In genomic region chr7:141011238-141011770, GRCm38 (mm10) we compare ENCODE assay signal across 12 mouse cellular contexts. TPM values are rescaled to one million over a fixed set of nuclear protein-coding genes. Genes with fewer than 3 reads are reported as not detected.
DNase-seq lines count a peak whose midpoint lies in the region; ATAC-seq and TF ChIP-seq lines count a peak whose summit lies in the region.
"Had no signal": no experiment of that assay in that cellular context is flagged by ENCODE, and none has a peak within 500 bp of the region (broad histone marks: within the 10 kb centered on the region; RNA-seq: fewer than 3 reads in every experiment).

No protein-coding gene starts in this region.

- H3K4me3 ChIP-seq in lung, embryonic 14.5 days (ENCODE audit: low read depth, low read length), result no peak overlapping the region
- H3K4me3 ChIP-seq in lung, adult 2 months (replicated peaks; ENCODE audit: extremely low read depth, low read depth, low read length), result no peak overlapping the region
- H3K4me3 ChIP-seq in embryonic facial prominence, embryonic 15.5 days (replicated peaks), result no peak overlapping the region
- peak overlapping the region; percentile 51; the same call in 1 of the 2 replicates for H3K4me3 ChIP-seq in liver, embryonic 15.5 days (replicated peaks)

- peaks cover 11% of the 10 kb centered on the region; the same call in 1 of the 2 replicates for H3K4me1 ChIP-seq in lung, embryonic 14.5 days (ENCODE audit: insufficient read depth)
- no peaks in the 10 kb centered on the region; the same call in 1 of the 2 replicates for H3K4me1 ChIP-seq in lung, adult 2 months (ENCODE audit: control insufficient read depth, insufficient read depth, low read length)
- H3K4me1 ChIP-seq in embryonic facial prominence, embryonic 15.5 days, result peaks cover 32% of the 10 kb centered on the region
- H3K4me1 ChIP-seq in liver, embryonic 15.5 days (replicated peaks), result peaks cover 57% of the 10 kb centered on the region

- no peak for TF ChIP-seq CTCF in lung, embryonic 14.5 days (IDR thresholded peaks at IDR 0.05; ENCODE audit: low read depth)
- no peak for TF ChIP-seq CTCF in lung, adult 2 months (IDR thresholded peaks at IDR 0.05; ENCODE audit: insufficient read depth, low read length)

- peak overlapping the region; percentile 4; the same call in 1 of the 2 replicates for H3K27ac ChIP-seq in lung, embryonic 14.5 days (ENCODE audit: low read depth)
- H3K27ac ChIP-seq in embryonic facial prominence, embryonic 15.5 days (replicated peaks), result peak overlapping the region; percentile 83
- peak overlapping the region; percentile 35; the same call in 1 of the 2 replicates for H3K27ac ChIP-seq in liver, embryonic 15.5 days (replicated peaks)
- H3K27ac ChIP-seq: hindbrain, postnatal 0 days had no signal

- no peak overlapping the region for H3K9ac ChIP-seq in lung, embryonic 14.5 days
- no peak overlapping the region for H3K9ac ChIP-seq in embryonic facial prominence, embryonic 15.5 days
- H3K9ac ChIP-seq in liver, embryonic 15.5 days, result peak overlapping the region; percentile 39; the same call in 1 of the 2 replicates

- no peaks in the 10 kb centered on the region for H3K9me3 ChIP-seq in lung, embryonic 14.5 days (ENCODE audit: low read depth, low read length)
- H3K9me3 ChIP-seq in embryonic facial prominence, embryonic 15.5 days (replicated peaks), result no peaks in the 10 kb centered on the region
- H3K9me3 ChIP-seq in liver, embryonic 15.5 days (replicated peaks), result no peaks in the 10 kb centered on the region

- no peaks in the 10 kb centered on the region for H3K36me3 ChIP-seq in lung, embryonic 14.5 days (ENCODE audit: insufficient read depth)
- H3K36me3 ChIP-seq in embryonic facial prominence, embryonic 15.5 days, result no peaks in the 10 kb centered on the region
- no peaks in the 10 kb centered on the region for H3K36me3 ChIP-seq in liver, embryonic 15.5 days (replicated peaks)

- WGBS in lung, embryonic 14.5 days, result 91% methylated on average over 7 of the region's 7 CpGs
- WGBS in lung, adult 2 months, result 94% methylated on average over 7 of the region's 7 CpGs
- WGBS in embryonic facial prominence, embryonic 15.5 days, result 86% methylated on average over 7 of the region's 7 CpGs
- WGBS in liver, embryonic 15.5 days (ENCODE audit: insufficient replicate concordance), result 54% methylated on average over 7 of the region's 7 CpGs

- no peak overlapping the region for H3K4me2 ChIP-seq in lung, embryonic 14.5 days
- no peak overlapping the region for H3K4me2 ChIP-seq in embryonic facial prominence, embryonic 15.5 days (replicated peaks)
- peak overlapping the region; percentile 67 for H3K4me2 ChIP-seq in liver, embryonic 15.5 days

- DNase-seq in adrenal gland, adult 2 months, result peak; percentile 6
- no peak for DNase-seq in adrenal gland, adult 18-20 months (ENCODE audit: low spot score in 2 of 2)
- no peak for DNase-seq in lung, embryonic 14.5 days
- DNase-seq in lung, adult 2 months, result no peak
- DNase-seq in layer of hippocampus, adult 9-11 months, result no peak
- DNase-seq in ovary, postnatal 36 days (ENCODE audit: low spot score), result no peak

- TF ChIP-seq POLR2A in lung, adult 2 months (IDR thresholded peaks at IDR 0.05; ENCODE audit: borderline replicate concordance, extremely low read depth, low read depth, low read length), result no peak

- no peak for ATAC-seq in lung, embryonic 14.5 days (ENCODE audit: insufficient read depth)
- no peak for ATAC-seq in embryonic facial prominence, embryonic 15.5 days (ENCODE audit: insufficient number of reproducible peaks, low FRiP score, low TSS enrichment, low read depth)
- ATAC-seq in liver, embryonic 15.5 days (ENCODE audit: insufficient read depth), result no peak
- ATAC-seq: hindbrain, postnatal 0 days had no signal

- no peaks in the 10 kb centered on the region for H3K27me3 ChIP-seq in lung, embryonic 14.5 days (ENCODE audit: insufficient read depth, low read length)
- no peaks in the 10 kb centered on the region for H3K27me3 ChIP-seq in embryonic facial prominence, embryonic 15.5 days
- H3K27me3 ChIP-seq in liver, embryonic 15.5 days, result no peaks in the 10 kb centered on the region

RNA-seq across cellular contexts. Expression of gene Ifitm3, which starts 0.7 kb away (rescaled TPM):
- total RNA-seq in adrenal gland, adult 2 months (2021), result 100 to 1,000 TPM; 102 to 148 TPM
- 140 and 146 TPM in 2 replicates for polyA plus RNA-seq in adrenal gland, adult 2 months (2012; rRNA removed)
- 100 to 1,000 TPM in 1 of 2 experiments, 10 to 100 TPM in 1; 94.2 to 155 TPM for total RNA-seq in adrenal gland, adult 18-20 months (2021)
- 164 and 183 TPM in 2 replicates for polyA plus RNA-seq in lung, embryonic 14.5 days (2014; fragmentation: Nextera tagmentation; extraction: Ambion mirVana)
- 560 and 814 TPM in 2 replicates for polyA plus RNA-seq in lung, adult 2 months (2012; rRNA removed)
- 197 and 204 TPM in 2 replicates for polyA plus RNA-seq in embryonic facial prominence, embryonic 15.5 days (2015; fragmentation: Nextera tagmentation; extraction: Ambion mirVana)
- 84.9 and 98.1 TPM in 2 replicates for polyA plus RNA-seq in liver, embryonic 15.5 days (2015; fragmentation: Nextera tagmentation; extraction: Ambion mirVana)

RNA-seq across cellular contexts. Expression of gene Ifitm6, which starts 6.4 kb away (rescaled TPM):
- under 1 TPM in 1 of 2 experiments, not detected in 1; 0.93 TPM for total RNA-seq in adrenal gland, adult 2 months (2021)
- polyA plus RNA-seq in adrenal gland, adult 2 months (2012; rRNA removed), result 0.39 and 1.2 TPM in 2 replicates
- total RNA-seq in adrenal gland, adult 18-20 months (2021), result under 1 TPM; 0.64 to 0.66 TPM
- 0.49 and 1.1 TPM in 2 replicates for polyA plus RNA-seq in lung, embryonic 14.5 days (2014; fragmentation: Nextera tagmentation; extraction: Ambion mirVana)
- polyA plus RNA-seq in lung, adult 2 months (2012; rRNA removed), result 10.6 and 24.3 TPM in 2 replicates
- polyA plus RNA-seq in embryonic facial prominence, embryonic 15.5 days (2015; fragmentation: Nextera tagmentation; extraction: Ambion mirVana), result 2.7 and 2.8 TPM in 2 replicates
- polyA plus RNA-seq in liver, embryonic 15.5 days (2015; fragmentation: Nextera tagmentation; extraction: Ambion mirVana), result 23.2 and 25.7 TPM in 2 replicates
- total RNA-seq: gastrocnemius, adult 8-10 months; left cerebral cortex, postnatal 25 days had no signal
- polyA plus RNA-seq: embryonic facial prominence, embryonic 11.5 days had no signal

RNA-seq across cellular contexts. Expression of gene Gm17387, which starts 17.6 kb away (rescaled TPM):
- not detected for total RNA-seq in adrenal gland, adult 2 months (2021)
- not detected in 2 replicates for polyA plus RNA-seq in adrenal gland, adult 2 months (2012; rRNA removed)
- not detected for total RNA-seq in adrenal gland, adult 18-20 months (2021)
- not detected in 2 replicates for polyA plus RNA-seq in lung, embryonic 14.5 days (2014; fragmentation: Nextera tagmentation; extraction: Ambion mirVana)
- polyA plus RNA-seq in lung, adult 2 months (2012; rRNA removed), result not detected in 2 replicates
- not detected in 2 replicates for polyA plus RNA-seq in embryonic facial prominence, embryonic 15.5 days (2015; fragmentation: Nextera tagmentation; extraction: Ambion mirVana)
- polyA plus RNA-seq in liver, embryonic 15.5 days (2015; fragmentation: Nextera tagmentation; extraction: Ambion mirVana), result not detected in 2 replicates
- total RNA-seq: gastrocnemius, adult 8-10 months; hindbrain, postnatal 0 days; left cerebral cortex, postnatal 25 days had no signal
- polyA plus RNA-seq: embryonic facial prominence, embryonic 11.5 days; hindbrain, postnatal 0 days had no signal

RNA-seq across cellular contexts. Expression of gene Ifitm1, which starts 44.3 kb away (rescaled TPM):
- 10 to 100 TPM in 1 of 2 experiments, 1 to 10 TPM in 1; 7.6 to 14.6 TPM for total RNA-seq in adrenal gland, adult 2 months (2021)
- 23.9 and 29.4 TPM in 2 replicates for polyA plus RNA-seq in adrenal gland, adult 2 months (2012; rRNA removed)
- 1 to 10 TPM; 6.9 to 9.8 TPM for total RNA-seq in adrenal gland, adult 18-20 months (2021)
- polyA plus RNA-seq in lung, embryonic 14.5 days (2014; fragmentation: Nextera tagmentation; extraction: Ambion mirVana), result 35.4 and 42.5 TPM in 2 replicates
- 227 and 261 TPM in 2 replicates for polyA plus RNA-seq in lung, adult 2 months (2012; rRNA removed)
- polyA plus RNA-seq in embryonic facial prominence, embryonic 15.5 days (2015; fragmentation: Nextera tagmentation; extraction: Ambion mirVana), result 126 and 137 TPM in 2 replicates
- polyA plus RNA-seq in liver, embryonic 15.5 days (2015; fragmentation: Nextera tagmentation; extraction: Ambion mirVana), result 21.3 TPM in 2 replicates

RNA-seq across cellular contexts. Expression of gene B4galnt4, which starts 49.6 kb away (rescaled TPM):
- total RNA-seq in adrenal gland, adult 2 months (2021), result 1 to 10 TPM; 1.4 to 3.0 TPM
- 1.7 and 5.1 TPM in 2 replicates for polyA plus RNA-seq in adrenal gland, adult 2 months (2012; rRNA removed)
- total RNA-seq in adrenal gland, adult 18-20 months (2021), result 1 to 10 TPM; 1.3 to 2.7 TPM
- 5.6 and 7.1 TPM in 2 replicates for polyA plus RNA-seq in lung, embryonic 14.5 days (2014; fragmentation: Nextera tagmentation; extraction: Ambion mirVana)
- 0.33 and 0.36 TPM in 2 replicates for polyA plus RNA-seq in lung, adult 2 months (2012; rRNA removed)
- polyA plus RNA-seq in embryonic facial prominence, embryonic 15.5 days (2015; fragmentation: Nextera tagmentation; extraction: Ambion mirVana), result 12.0 and 15.1 TPM in 2 replicates
- 0.45 and 0.46 TPM in 2 replicates for polyA plus RNA-seq in liver, embryonic 15.5 days (2015; fragmentation: Nextera tagmentation; extraction: Ambion mirVana)

Comparison
In these comparisons a context has a peak if more than half of its experiments do, and no peak if none do; other contexts are left out.
1. H3K27ac ChIP-seq: peak in every context shown above with its lines; median percentile 83 in embryonic facial prominence, embryonic 15.5 days; 35 in liver, embryonic 15.5 days; 4 in lung, embryonic 14.5 days.